Mouse (Mus musculus): ENCODE measurements around the gene Nt5c1a. TPM values are rescaled to one million over a fixed set of nuclear protein-coding genes. Genes with fewer than 3 reads are reported as not detected.
A peak's percentile ranks its signal among the peaks of the same experiment; 100 is the strongest.
"Not testable (repeated sequence)": the region's sequence is repeated elsewhere in the genome, so short reads cannot be mapped to it uniquely, and the experiment has no call there.

The Nt5c1a gene
- 10 to 100 TPM in 1 of 2 experiments, 1 to 10 TPM in 1; 7.9 to 10.7 TPM for total RNA-seq (2021)
- long read RNA-seq, experiment 1 = 0 reads
- long read RNA-seq, experiment 2, partial matches to known transcripts = 0 of 1 reads
- long read RNA-seq, experiment 2, other reads (novel, unspliced or antisense) = 1 of 1 reads

DNA sequence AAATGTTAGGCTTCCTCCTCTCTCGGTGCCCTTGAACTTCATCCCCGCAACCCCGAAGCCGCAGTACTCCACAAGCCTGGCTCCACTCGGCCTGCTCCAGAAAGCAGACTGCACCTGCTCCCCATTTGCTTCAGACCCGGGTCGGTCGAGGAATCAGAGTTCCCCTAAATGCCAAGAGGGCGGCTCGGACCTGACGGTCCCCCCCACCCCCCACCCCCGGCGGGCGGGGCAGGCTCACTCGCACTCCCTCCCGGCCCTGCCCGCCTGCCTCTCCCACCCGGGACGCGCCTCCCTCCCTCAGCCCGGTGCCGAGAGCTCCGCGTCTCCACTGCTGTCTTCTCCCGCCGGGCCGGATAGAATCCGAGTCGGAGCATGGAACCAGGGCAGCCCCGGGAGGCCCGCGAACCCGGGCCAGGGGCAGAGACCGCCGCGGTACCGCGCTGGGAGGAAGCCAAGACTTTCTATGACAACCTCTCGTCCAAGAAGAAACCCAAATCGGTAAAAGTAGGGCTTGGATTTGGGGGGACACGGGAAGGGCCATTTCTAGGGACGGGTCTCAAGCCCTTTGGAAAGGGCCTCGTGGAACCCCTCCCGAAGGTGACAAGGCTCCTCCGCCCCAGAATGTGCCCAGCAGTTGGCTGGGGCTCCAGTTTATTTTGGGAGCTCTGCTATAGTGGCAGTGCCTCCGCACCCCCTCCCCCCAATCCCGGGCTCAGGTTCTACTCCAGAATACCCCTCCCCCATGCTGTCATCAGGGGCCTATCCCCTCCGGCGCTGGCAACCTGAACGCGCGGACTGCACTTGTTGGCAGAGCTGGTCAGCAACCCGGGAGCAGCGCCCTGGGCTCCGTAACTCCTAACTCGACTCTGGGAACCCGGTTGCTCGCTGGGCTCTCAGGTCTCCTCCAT, at the start of gene Nt5c1a:
Gene Nt5c1a (plus strand): TSS at position 319 of the 908 bp plus-strand sequence.
- peak; percentile 50 for DNase-seq
- intact Hi-C loops (cut with DNase I; ENCODE audit: low total_unique reads) = loop anchor here (5.0 kb wide), 1 partner anchor 44 kb away; no protein-coding TSS in a partner anchor

DNA sequence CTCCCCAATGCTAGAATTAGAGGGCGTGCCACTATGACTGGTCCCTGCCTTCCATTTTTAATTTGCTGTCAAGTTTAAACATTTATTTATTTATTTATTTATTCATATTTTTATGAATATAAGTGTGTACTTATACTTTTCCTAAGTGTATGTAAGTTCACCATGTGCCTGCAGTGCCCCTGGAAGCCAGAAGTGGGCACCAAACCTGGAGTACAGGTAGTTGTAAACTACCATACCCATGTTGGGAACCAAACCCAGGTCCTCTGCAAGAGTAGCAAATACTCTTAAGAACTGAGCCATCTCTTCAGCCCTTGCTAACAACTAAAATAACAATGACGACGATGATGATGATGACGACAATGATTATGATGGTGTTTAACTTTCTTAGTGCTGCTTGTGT, 49.3 kb upstream of the Nt5c1a start:
- DNase-seq = no peak
- intact Hi-C loops (cut with DNase I; ENCODE audit: low total_unique reads) = loop anchor here (10.0 kb wide), 1 partner anchor 103 kb away; no protein-coding TSS in a partner anchor

GRCm38 (mm10) chr4:123152976-123153375, 48.3 kb upstream of the Nt5c1a start:
- intact Hi-C loops (cut with DNase I; ENCODE audit: low total_unique reads) = loop anchor here (10.0 kb wide), 1 partner anchor 102 kb away; no protein-coding TSS in a partner anchor
- no peak for DNase-seq

DNA sequence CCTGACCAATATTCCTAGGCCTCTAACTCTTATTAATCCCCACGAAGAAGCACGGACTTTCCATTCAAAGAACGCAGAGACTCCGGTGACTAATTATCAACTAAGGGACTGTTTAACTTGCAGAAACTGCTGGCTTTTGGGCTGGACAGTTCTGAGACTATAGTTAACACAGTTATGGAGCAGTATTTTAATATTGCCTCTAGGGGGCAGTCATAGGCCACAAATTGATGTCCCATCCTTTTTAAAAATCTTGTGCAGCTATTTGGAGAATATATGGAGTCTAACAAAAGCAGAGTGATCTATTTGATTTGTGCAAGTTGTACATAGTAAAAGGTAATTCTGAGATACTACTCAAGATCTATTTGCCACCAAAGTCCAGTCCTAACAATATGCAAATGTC, 46.3 kb upstream of the Nt5c1a start:
- intact Hi-C loops (cut with DNase I; ENCODE audit: low total_unique reads) = loop anchor here (5.0 to 10.0 kb wide), 2 partner anchors 47 to 100 kb away; partner anchors contain the start of gene Nt5c1a
- no peak for DNase-seq

DNA sequence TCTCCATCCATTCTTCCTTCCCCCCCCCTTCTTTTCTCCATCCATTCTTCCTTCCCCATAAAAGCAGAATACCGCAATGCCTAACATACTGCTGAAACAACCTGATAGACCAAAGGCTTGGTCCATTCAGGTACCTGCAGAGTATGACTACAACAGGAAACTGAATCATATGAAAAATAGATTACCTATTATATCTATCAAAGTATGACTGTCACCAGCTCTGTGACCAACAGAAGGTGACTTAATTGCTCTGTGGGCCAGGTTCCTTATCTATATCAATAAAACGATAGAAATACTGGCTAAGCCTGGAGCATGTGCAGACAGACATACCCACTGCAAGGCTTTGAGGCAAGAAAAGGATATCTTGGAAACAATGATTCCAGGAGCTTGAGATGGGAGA, 45.9 kb upstream of the Nt5c1a start:
- DNase-seq = no peak
- intact Hi-C loops (cut with DNase I; ENCODE audit: low total_unique reads) = loop anchor here (5.0 to 10.0 kb wide), 2 partner anchors 47 to 99 kb away; partner anchors contain the start of gene Nt5c1a

GRCm38 (mm10) chr4:123155840-123156239, 45.5 kb upstream of the Nt5c1a start:
- no peak for DNase-seq

DNA sequence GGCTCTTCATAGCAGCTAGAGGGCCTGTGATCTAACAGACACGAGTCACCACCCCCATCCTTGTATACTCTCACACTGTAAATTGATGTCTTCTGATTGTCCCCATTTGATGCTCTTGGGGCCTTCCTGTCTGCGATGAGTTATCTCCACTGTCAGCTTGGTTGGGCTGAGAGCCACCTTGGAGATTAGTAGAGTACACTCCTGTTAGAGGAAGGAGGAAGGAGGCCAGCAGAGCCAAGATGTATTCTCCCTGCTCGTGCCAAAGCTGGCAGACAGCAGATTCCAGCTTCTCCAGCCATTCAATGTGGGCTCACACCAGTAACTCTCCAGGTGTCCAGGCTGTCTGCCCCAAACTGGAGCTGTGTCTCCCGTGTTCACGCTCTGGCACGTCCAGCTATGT, 40.7 kb upstream of the Nt5c1a start:
- intact Hi-C loops (cut with DNase I; ENCODE audit: low total_unique reads) = no loop called here
- no peak for DNase-seq

More at GRCm38 (mm10) chr4:123155840-123156239, 45.5 kb upstream of the Nt5c1a start:
- intact Hi-C loops (cut with DNase I; ENCODE audit: low total_unique reads) = loop anchor here (5.0 to 10.0 kb wide), 2 partner anchors 46 to 99 kb away; partner anchors contain the start of gene Nt5c1a

- intact Hi-C loops (cut with DNase I; ENCODE audit: low total_unique reads); DNase-seq: not testable (repeated sequence)
These were observed 40.1 kb upstream of the Nt5c1a start for GRCm38 (mm10) chr4:123161251-123161650.

- intact Hi-C loops (cut with DNase I; ENCODE audit: low total_unique reads) = no loop called here
- DNase-seq = no peak
These were observed 38.9 kb upstream of the Nt5c1a start for GRCm38 (mm10) chr4:123162305-123162917.

DNA sequence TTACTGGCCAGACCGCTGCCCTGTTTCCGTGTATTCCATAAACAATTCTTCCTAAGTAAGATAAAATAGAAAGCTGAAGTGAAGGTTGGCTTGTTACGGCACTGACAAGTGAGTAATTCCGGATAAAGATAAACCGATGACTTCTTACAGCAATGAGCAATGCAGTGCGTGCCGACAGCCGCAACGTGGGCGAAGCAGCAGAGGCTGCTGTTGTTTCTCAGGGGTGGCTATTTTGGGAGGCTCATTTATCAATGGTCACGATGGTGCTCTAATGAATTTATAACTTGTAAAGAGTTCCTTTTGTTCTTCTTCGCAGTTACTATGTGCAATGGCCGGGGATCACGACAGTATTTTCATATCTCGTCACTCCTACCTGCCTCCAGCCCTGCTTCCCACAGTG, 37.1 kb upstream of the Nt5c1a start:
- intact Hi-C loops (cut with DNase I; ENCODE audit: low total_unique reads) = no loop called here
- DNase-seq = no peak

- intact Hi-C loops (cut with DNase I; ENCODE audit: low total_unique reads) = no loop called here
- DNase-seq = no peak
These were observed 29.5 kb upstream of the Nt5c1a start for GRCm38 (mm10) chr4:123171811-123172210.

- DNase-seq = peak; percentile 25
These were observed 18.7 kb upstream of the Nt5c1a start, which contains the start of gene Hpcal4 for GRCm38 (mm10) chr4:123182328-123183238. Gene Hpcal4, plus strand, starts transcription at chr4:123183227.

DNA sequence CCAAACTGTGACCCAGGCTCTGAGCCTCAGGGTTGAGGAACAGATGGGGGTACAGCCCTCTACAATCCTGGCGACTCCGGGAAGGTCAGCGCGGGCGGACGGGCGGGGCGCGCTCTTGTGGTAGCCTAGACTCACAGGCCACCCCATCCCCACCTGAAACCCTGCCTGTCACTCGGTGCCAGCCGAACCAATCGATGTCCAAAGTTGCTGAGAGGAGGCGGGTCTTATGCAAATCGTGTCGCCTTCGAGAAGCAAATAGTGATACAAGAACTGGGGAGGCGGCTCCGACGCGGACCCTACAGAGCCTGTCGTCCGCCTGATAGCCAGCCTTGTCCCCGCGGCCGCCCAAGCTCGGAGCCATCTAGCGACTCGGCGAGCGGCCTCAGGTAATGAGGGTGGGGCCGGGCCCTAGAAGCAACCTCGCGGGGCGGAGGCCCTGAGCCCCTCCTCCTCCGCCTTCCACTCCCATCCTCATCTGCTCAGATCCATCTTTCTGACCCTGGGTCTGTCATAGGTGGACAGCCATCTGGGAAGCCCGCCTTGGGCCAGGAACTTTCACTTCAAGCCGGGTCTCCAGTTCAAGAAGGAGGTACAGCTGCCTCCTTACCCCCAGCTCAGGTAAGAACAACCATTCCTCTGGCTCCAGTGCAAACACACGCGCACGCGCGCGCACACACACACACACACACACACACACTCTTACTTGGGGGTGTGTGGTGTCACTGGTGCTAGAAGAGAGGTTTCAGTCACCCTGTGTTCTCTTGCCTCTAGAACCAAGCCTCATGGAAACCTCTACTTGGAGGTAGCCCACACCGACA, 17.9 kb upstream of the Nt5c1a start:
- peak; percentile 43 for DNase-seq
- intact Hi-C loops (cut with DNase I; ENCODE audit: low total_unique reads) = no loop called here

More at GRCm38 (mm10) chr4:123182328-123183238, 18.7 kb upstream of the Nt5c1a start, which contains the start of gene Hpcal4:
- intact Hi-C loops (cut with DNase I; ENCODE audit: low total_unique reads) = no loop called here

- no peak for DNase-seq
- intact Hi-C loops (cut with DNase I; ENCODE audit: low total_unique reads) = no loop called here
These were observed 16.5 kb upstream of the Nt5c1a start for GRCm38 (mm10) chr4:123184816-123185215.

DNA sequence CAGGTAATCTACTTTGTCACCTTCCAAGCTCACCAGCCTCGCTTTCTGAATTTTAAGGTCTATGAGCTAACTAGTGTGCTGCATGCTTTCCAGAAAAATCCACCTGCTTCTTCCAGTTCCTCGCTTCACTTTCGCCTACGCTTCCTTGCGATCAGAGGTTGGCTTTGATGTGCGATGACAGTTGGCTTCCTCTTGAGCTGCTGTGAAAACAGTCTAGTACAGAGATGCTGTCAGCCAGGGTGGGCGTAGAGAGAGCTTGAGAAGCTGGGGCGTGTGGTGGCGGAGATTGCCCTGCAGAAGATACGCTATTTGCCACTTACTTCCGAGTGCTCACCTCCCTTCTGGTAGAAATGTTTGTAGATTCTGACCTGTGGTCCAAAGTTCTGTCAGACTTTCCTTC, 9.0 kb upstream of the Nt5c1a start:
- intact Hi-C loops (cut with DNase I; ENCODE audit: low total_unique reads) = no loop called here

GRCm38 (mm10) chr4:123193791-123194190, 7.5 kb upstream of the Nt5c1a start:
- no peak for DNase-seq
- intact Hi-C loops (cut with DNase I; ENCODE audit: low total_unique reads) = no loop called here

More for the DNA sequence above, 9.0 kb upstream of the Nt5c1a start:
- no peak for DNase-seq

DNA sequence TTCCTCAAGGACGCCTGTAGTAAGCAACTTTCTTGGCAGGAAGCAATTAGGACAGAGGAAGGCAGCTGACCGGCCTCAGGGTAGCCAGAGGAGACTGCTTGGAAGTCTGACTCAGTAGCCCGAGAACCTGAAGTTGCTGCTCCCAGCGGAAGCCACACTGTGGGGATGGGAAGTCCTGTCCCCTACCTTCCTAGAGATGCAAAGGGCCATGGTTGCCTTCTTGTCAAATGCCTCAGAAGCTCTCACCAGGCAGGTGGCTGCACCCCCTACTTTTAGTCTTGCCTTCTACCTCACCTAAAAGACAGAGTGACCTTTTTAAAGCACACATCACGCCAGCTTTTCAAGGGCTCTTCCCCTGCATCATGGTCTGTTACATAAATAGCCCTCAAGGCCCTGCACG, 4.6 kb upstream of the Nt5c1a start:
- intact Hi-C loops (cut with DNase I; ENCODE audit: low total_unique reads) = no loop called here
- DNase-seq = no peak

DNA sequence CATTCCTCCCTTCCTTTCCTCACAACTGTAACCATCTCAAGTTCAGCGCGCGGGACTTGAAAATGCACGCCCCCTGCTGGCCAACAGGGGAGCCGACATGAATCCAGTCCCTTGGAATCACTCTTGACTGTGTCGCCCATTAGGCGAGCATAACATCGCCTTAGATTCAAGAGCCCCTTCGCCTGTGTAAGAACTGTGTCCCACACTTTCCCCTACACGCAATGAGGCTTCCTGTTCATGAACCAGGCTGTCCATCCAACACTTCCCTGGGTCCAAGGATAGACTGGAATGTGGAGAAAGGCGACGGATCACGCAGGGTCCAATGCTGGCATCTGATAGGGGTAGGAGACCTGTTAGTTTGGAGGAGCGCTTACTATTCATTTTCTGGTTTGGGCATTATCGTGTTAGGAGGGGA, 526 bp upstream of the Nt5c1a start:
- peak; percentile 72 for DNase-seq
- intact Hi-C loops (cut with DNase I; ENCODE audit: low total_unique reads) = loop anchor here (5.0 kb wide), 1 partner anchor 43 kb away; no protein-coding TSS in a partner anchor

Measured in gastrocnemius, postnatal 14 days (tissue).